Mouse (Mus musculus) olfactory bulb, adult 2 months (tissue): Measurements from ENCODE around the gene Mtch1.

Experiments used
- CTCF ChIP-seq: fragments of 200-500 bp; IDR thresholded peaks from 2 replicates; pipeline ENCODE4 v1.5.1; 2012; ENCODE audit warnings: low read depth, mild to moderate bottlenecking, low read length, moderate library complexity; ENCODE audit not compliant: insufficient read depth
- POLR2A ChIP-seq: fragments of 200-500 bp; IDR thresholded peaks from 2 replicates; pipeline ENCODE4 v1.6.1; 2012; ENCODE audit warnings: mild to moderate bottlenecking, low read depth, low read length, moderate library complexity; ENCODE audit not compliant: insufficient read depth

GRCm38 (mm10) chr17:29337979-29338823, 9.5 kb downstream of the Mtch1 start:
- TF ChIP-seq POLR2A (no peak), CTCF (no peak)
